Mouse (Mus musculus) neural tube, embryonic 12.5 days (tissue): ENCODE results near the gene Camkmt. TPM values are rescaled to one million over a fixed set of nuclear protein-coding genes. Genes with fewer than 3 reads are reported as not detected.
A peak's percentile ranks its signal among the peaks of the same experiment; 100 is the strongest.

ENCODE experiments used
- ATAC-seq: fragments of 200-750 bp; cut with Nextera tagmentation; 2 replicates; pipeline ENCODE4 v1.8.0; 2017; ENCODE audit warnings: low read depth, mild to moderate bottlenecking, moderate TSS enrichment, moderate library complexity; ENCODE audit not compliant: low FRiP score
- H3K27ac ChIP-seq: fragments of 300-500 bp; sonication (generic); 2 replicates; pipeline ENCODE4 v1.5.1; 2016
- H3K27me3 ChIP-seq: fragments of 300-500 bp; sonication (generic); replicated peaks from 2 replicates; pipeline ENCODE4 v1.6.1; 2016; ENCODE audit warnings: mild to moderate bottlenecking
- H3K36me3 ChIP-seq: fragments of 300-500 bp; sonication (generic); 2 replicates; pipeline ENCODE4 v1.6.1; 2016; ENCODE audit warnings: mild to moderate bottlenecking
- H3K4me1 ChIP-seq: fragments of 300-500 bp; sonication (generic); 2 replicates; pipeline ENCODE4 v1.6.1; 2016
- H3K4me2 ChIP-seq: fragments of 300-500 bp; sonication (generic); replicated peaks from 2 replicates; pipeline ENCODE4 v1.6.1; 2016; ENCODE audit warnings: mild to moderate bottlenecking
- H3K4me3 ChIP-seq: fragments of 300-500 bp; sonication (generic); 2 replicates; pipeline ENCODE4 v1.5.1; 2016
- H3K9ac ChIP-seq: fragments of 300-500 bp; sonication (generic); 2 replicates; pipeline ENCODE4 v1.6.1; 2016; ENCODE audit warnings: mild to moderate bottlenecking
- H3K9me3 ChIP-seq: fragments of 300-500 bp; sonication (generic); 2 replicates; pipeline ENCODE4 v1.6.1; 2016; ENCODE audit warnings: mild to moderate bottlenecking
- WGBS: fragments of 180-500 bp; shearing (Covaris S2); methylation state at CpG from one replicate; pipeline ENCODE4 v1.1.7; 2016; 5-methylcytosine and 5-hydroxymethylcytosine counted together
- polyA plus RNA-seq: library from polyadenylated mRNA; unstranded; fragments of >200 nt; fragmentation: Nextera tagmentation; extraction: Ambion mirVana; gene quantifications from 2 replicates; pipeline ENCODE4 v1.2.1, GENCODE M21; 2016

The Camkmt gene
- polyA plus RNA-seq, 1 experiment from 2014 or later, result 14.7 TPM

DNA sequence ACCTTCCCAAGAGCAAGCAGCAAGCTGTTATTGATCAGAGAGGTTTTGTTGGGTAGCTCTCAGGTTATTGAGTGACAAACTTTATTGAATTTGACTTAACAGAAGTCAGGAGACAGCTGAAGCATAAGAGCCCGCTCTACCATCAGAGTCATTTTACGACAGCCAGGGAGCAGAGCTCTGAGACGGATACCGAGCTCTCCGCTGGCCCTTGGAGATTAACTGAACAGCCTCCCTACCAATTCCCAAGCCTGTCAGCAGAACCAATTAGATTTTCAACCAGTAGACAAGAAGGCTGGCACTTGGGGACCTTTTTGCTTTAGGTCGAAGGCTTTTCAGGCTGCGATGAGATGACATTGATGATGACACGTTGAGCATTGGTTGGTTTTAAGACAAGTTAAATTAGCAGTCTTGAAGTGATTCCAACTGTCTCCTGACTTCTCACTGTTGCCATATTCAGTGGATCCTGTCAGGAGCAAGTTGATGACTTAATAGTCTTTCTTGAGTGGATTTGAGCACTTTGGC is 229.5 kb downstream of the Camkmt start:
- Histone ChIP-seq H3K27ac (no peak overlapping the region), H3K4me2 (no peak overlapping the region), H3K9me3 (no peaks in the 10 kb centered on the region), H3K36me3 (no peaks in the 10 kb centered on the region), H3K4me3 (no peak overlapping the region), H3K4me1 (no peaks in the 10 kb centered on the region), H3K9ac (no peak overlapping the region), H3K27me3 (no peaks in the 10 kb centered on the region)
- 73% methylated on average over 8 of the region's 8 CpGs for WGBS
- no peak for ATAC-seq

DNA sequence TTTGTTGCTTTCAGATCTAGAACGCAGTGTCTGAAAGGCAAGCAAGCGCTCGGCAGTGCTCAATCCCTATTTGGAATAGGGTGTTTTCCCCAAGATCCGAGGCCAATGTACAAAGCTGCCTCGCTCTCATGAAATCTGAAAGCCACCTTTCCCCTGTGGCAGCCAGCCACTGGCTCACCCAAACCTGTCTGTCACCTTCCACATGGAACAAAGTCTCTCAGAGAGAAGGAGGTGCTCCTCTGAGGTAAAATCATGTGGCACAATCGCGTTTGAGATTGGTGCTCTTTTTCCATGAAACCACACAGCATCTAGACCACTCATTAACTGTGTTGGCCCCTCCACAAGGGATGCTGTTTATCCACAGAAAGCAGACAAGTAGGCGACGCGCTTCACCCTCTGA is 238.5 kb downstream of the Camkmt start:
- WGBS, result 91% methylated on average over 10 of the region's 10 CpGs
- Histone ChIP-seq H3K4me2 (no peak overlapping the region), H3K9ac (no peak overlapping the region), H3K9me3 (no peaks in the 10 kb centered on the region), H3K36me3 (no peaks in the 10 kb centered on the region), H3K27ac (no peak overlapping the region), H3K4me3 (no peak overlapping the region), H3K27me3 (no peaks in the 10 kb centered on the region), H3K4me1 (no peaks in the 10 kb centered on the region)
- ATAC-seq, result no peak

DNA sequence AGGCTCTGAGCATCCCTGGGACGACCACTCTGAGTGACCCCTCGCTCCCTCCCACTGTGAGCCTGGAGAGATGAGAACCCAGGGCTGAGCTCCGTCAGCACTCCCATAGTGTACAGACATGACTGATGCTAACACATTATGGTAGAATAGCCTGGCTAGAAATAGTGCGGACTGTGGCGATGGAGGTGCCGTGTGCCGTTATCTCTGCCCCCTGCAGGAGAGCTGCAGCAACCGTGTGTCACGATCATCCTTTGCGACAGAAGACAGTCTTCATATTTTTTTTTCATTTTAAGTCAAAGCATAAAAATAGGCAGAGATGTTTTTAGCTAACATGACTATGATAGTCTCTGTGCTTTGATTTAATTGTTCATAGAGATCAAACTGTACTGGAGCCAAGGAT is 245.1 kb downstream of the Camkmt start:
- Histone ChIP-seq H3K4me1 (no peaks in the 10 kb centered on the region), H3K4me2 (no peak overlapping the region), H3K36me3 (no peaks in the 10 kb centered on the region), H3K9me3 (no peaks in the 10 kb centered on the region), H3K9ac (no peak overlapping the region), H3K27me3 (no peaks in the 10 kb centered on the region), H3K4me3 (no peak overlapping the region), H3K27ac (no peak overlapping the region)
- no peak for ATAC-seq
- 82% methylated on average over 10 of the region's 10 CpGs for whole genome bisulfite sequencing

DNA sequence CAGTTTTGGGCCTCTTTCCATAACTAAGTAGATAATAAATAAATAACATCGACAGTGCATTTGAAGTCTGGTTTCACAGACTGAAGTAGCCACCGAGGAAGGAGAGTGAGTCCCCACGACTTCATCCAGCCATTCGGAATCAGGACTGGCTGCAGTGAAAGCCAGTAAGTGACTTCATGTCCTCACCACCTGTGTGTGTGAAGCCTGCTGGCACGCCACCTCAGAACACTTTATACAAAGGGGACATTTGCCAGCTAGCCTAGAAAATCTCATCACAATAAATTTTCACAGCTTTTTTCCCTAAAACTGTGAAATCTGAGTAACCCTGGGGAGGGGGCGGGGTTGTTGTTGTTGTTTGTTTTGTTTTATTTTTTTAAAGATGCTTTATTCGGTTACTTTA is 247.3 kb downstream of the Camkmt start:
- no peak overlapping the region for H3K27ac ChIP-seq
- WGBS, result 81% methylated on average over 7 of the region's 7 CpGs
- H3K27me3 ChIP-seq, result no peaks in the 10 kb centered on the region
- H3K36me3 ChIP-seq, result no peaks in the 10 kb centered on the region
- H3K9me3 ChIP-seq, result no peaks in the 10 kb centered on the region
- no peak overlapping the region for H3K9ac ChIP-seq
- ATAC-seq, result no peak
- H3K4me2 ChIP-seq, result no peak overlapping the region
- peaks cover 3% of the 10 kb centered on the region; the same call in 1 of the 2 replicates for H3K4me1 ChIP-seq
- no peak overlapping the region for H3K4me3 ChIP-seq

DNA sequence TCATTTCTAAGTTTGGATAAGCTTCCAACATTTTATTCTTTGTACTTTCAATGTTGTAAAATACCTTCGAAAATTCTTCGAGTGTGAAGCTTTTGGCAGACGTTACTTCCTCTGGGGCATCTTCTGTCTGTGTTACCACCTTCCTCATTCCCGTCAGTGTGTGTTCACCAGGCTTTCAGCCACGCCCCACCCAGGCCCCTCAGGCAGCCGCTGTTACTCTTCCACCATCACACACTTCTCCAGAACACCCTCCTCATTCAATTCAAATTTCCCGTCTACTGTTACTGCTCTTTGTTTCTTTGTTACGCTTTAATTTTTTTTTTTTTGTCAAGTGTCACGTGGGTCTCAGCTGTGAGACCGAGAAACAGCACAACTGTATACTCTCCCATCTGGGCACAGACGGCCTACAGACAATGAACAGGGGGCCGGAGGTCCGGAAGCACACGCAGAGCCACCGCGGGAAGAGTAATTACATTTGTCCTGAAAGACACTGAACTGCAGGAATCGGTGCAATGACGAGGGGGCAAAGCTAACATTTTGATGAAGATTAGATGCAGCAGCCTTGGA is 250.9 kb downstream of the Camkmt start:
- no peak overlapping the region for H3K9ac ChIP-seq
- no peaks in the 10 kb centered on the region for H3K27me3 ChIP-seq
- WGBS, result 27% methylated on average over 18 of the region's 18 CpGs
- peak; percentile 82 for ATAC-seq
- H3K4me1 ChIP-seq, result peaks cover 3% of the 10 kb centered on the region; the same call in 1 of the 2 replicates
- H3K36me3 ChIP-seq, result no peaks in the 10 kb centered on the region
- H3K4me2 ChIP-seq, result peak overlapping the region; percentile 43
- H3K9me3 ChIP-seq, result no peaks in the 10 kb centered on the region
- H3K4me3 ChIP-seq, result no peak overlapping the region
- no peak overlapping the region for H3K27ac ChIP-seq

DNA sequence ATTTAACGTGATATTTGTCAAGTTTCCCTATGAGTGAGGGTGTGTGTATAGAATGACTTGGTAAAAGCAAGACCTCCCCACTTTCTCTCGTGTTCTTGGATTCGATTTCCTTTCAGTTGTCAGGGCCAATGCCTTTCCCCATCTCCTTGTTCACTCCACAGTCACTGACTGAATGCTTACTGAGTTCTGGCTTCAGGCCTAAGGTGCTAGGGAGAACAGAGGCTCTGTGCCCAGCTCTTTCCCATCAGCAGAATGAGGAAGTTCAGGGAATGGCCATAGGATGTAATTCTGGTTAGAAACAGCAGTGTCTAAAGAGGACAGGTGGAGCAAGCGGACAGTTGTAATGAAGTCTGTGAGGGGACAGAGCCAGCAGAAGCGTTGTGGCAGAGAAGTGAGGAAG is 252.1 kb downstream of the Camkmt start:
- Histone ChIP-seq H3K9ac (no peak overlapping the region), H3K9me3 (no peaks in the 10 kb centered on the region), H3K4me3 (no peak overlapping the region), H3K27me3 (no peaks in the 10 kb centered on the region), H3K4me2 (no peak overlapping the region), H3K27ac (no peak overlapping the region), H3K36me3 (no peaks in the 10 kb centered on the region), H3K4me1 (peaks cover 3% of the 10 kb centered on the region; the same call in 1 of the 2 replicates)
- 91% methylated on average over 5 of the region's 5 CpGs for WGBS
- ATAC-seq, result no peak

DNA sequence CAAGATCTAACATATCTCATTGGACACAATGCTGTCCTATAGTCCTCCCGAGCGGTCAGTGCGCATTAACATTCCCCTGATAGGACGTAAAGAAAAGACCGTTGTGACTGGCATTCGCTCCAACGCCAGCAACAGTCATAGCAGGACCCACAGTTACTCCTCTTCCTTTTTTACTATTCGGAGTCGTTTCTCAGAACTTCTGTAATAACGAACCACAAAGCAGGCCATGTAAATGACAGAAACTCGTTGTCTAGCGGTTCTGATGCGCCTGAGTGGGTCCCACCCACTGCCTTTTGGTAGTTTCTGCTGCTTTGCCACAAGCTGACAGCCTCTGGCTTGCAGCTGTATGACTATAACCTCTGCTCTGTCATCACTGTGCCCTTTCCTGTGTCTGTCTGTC is 253.1 kb downstream of the Camkmt start:
- ATAC-seq, result no peak
- Histone ChIP-seq H3K27me3 (no peaks in the 10 kb centered on the region), H3K4me1 (peaks cover 3% of the 10 kb centered on the region; the same call in 1 of the 2 replicates), H3K4me3 (no peak overlapping the region), H3K36me3 (no peaks in the 10 kb centered on the region), H3K9ac (no peak overlapping the region), H3K4me2 (no peak overlapping the region), H3K9me3 (no peaks in the 10 kb centered on the region), H3K27ac (no peak overlapping the region)
- 85% methylated on average over 13 of the region's 13 CpGs for WGBS

DNA sequence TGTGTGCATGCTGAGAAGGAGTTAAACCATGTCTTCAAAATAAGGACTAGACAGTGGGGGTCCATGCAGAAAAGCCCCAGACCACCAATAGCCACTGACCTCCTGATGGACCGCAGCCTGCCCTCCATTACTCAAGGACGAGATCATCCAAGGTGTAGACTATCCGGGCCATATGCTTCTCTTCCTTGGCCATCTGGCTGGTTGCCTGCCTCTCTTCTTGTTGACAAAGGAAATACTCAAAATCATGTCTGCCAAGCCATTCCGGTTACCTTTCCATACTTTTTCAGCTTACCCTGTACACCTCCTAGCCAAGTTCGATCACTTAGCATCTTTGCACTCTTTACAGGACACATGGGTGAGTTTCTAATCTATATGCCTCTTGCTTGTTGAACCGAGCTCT is 256.3 kb downstream of the Camkmt start:
- no peak overlapping the region for H3K27ac ChIP-seq
- H3K4me3 ChIP-seq, result no peak overlapping the region
- WGBS, result 86% methylated on average over 6 of the region's 6 CpGs
- no peak overlapping the region for H3K4me2 ChIP-seq
- no peaks in the 10 kb centered on the region for H3K4me1 ChIP-seq
- no peaks in the 10 kb centered on the region for H3K36me3 ChIP-seq
- H3K9ac ChIP-seq, result no peak overlapping the region
- H3K9me3 ChIP-seq, result no peaks in the 10 kb centered on the region
- H3K27me3 ChIP-seq, result no peaks in the 10 kb centered on the region
- no peak for ATAC-seq

DNA sequence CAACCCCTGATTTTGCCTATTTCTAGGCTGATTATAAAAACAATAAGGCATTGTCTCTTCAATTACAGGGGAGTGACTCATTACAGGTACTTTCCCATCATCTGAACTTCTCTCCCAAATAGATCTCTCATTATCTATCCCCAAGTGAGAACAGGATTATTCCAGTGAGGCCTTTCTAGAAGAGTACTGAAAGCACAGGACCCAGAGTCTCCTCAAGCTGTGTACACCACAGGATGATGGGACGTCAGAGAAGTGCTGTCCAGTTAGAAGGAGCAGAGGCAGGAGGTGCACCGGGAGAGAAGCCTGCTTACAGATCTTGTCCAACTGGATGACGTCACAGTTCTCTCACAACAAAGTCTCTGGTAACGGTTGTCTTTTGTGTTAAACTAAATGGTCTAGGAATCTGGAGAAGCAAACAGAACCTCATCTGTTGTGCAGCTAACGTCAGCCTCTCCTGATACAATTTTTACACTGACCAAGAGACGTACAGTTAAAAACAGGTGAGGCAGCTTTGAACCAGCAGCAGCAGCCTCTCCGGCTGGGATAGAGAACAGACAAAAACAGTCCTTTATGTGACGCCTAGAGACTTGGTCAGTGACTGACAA is 259.1 kb downstream of the Camkmt start:
- 62% methylated on average over 8 of the region's 8 CpGs for WGBS

DNA sequence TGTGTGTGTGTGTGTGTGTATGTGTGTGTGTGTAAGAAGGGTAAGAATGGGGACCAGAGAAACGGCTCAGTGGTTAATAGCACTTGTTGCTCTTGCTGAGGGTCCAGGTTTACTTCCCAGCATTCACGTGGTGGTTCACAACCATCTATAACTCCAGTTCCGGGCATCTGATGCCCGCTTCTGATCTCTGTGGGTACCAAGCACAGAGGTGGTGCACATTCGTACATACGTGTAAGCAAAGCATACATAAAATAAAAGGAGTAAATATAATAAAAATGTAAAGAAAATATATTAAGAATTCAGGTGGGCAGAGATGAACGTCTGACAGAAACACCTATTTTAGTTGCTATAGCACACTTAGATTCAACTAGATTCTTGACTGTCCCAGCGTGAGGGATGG is 260.9 kb downstream of the Camkmt start:
- Histone ChIP-seq H3K27me3 (no peaks in the 10 kb centered on the region), H3K9me3 (no peaks in the 10 kb centered on the region), H3K4me2 (no peak overlapping the region), H3K36me3 (no peaks in the 10 kb centered on the region), H3K4me3 (no peak overlapping the region), H3K4me1 (no peaks in the 10 kb centered on the region), H3K9ac (no peak overlapping the region), H3K27ac (no peak overlapping the region)
- ATAC-seq, result no peak
- 89% methylated on average over 8 of the region's 8 CpGs for WGBS

More for the DNA sequence above, 259.1 kb downstream of the Camkmt start:
- Histone ChIP-seq H3K36me3 (no peaks in the 10 kb centered on the region), H3K27ac (no peak overlapping the region), H3K9ac (no peak overlapping the region), H3K4me3 (no peak overlapping the region), H3K9me3 (no peaks in the 10 kb centered on the region), H3K4me1 (no peaks in the 10 kb centered on the region), H3K27me3 (no peaks in the 10 kb centered on the region), H3K4me2 (no peak overlapping the region)
- ATAC-seq, result no peak

DNA sequence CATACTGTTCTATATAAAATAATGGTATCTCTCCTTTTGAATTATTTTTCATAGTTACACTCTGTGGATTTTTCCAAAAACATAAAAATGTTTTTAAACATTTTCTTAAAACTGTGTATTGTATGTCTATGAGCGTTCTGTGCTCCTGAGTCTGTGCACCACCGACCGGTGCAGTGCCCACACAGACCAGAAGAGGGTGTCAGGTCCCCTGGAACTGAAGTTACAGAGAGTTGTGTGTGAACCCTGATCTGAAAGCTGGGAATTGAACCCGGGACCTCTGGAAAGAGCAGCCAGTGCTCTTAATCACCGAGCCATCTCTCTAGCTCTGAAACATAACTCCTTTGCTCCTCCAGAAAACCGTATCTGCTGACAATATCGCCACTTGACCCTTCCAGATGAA is 262.4 kb downstream of the Camkmt start:
- Histone ChIP-seq H3K4me2 (no peak overlapping the region), H3K9ac (no peak overlapping the region), H3K27ac (no peak overlapping the region), H3K27me3 (no peaks in the 10 kb centered on the region), H3K9me3 (no peaks in the 10 kb centered on the region), H3K4me1 (no peaks in the 10 kb centered on the region), H3K36me3 (no peaks in the 10 kb centered on the region), H3K4me3 (no peak overlapping the region)
- no peak for ATAC-seq
- WGBS, result 82% methylated on average over 7 of the region's 7 CpGs

DNA sequence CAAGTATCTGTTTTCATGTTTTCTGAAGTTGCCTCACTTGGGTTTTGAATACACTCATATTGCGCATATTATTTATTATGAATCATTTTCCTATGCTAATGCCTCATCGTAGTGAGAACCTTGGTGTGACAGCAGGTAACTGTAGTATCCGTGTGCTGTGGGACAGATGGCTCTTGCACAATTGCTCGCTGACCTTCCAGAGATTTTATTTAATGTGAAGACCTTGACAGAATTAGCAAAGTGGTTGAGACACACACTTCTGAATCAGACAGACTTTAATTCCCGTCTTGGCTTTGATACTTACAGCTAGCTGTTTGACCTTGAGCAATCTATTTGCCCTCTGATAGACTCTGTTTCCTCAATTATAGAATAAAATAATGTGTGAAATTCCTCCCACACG is 262.8 kb downstream of the Camkmt start:
- Histone ChIP-seq H3K27ac (no peak overlapping the region), H3K4me2 (no peak overlapping the region), H3K9ac (no peak overlapping the region), H3K4me3 (no peak overlapping the region), H3K9me3 (no peaks in the 10 kb centered on the region), H3K4me1 (no peaks in the 10 kb centered on the region), H3K27me3 (no peaks in the 10 kb centered on the region), H3K36me3 (no peaks in the 10 kb centered on the region)
- no peak for ATAC-seq
- WGBS, result 91% methylated on average over 6 of the region's 6 CpGs

DNA sequence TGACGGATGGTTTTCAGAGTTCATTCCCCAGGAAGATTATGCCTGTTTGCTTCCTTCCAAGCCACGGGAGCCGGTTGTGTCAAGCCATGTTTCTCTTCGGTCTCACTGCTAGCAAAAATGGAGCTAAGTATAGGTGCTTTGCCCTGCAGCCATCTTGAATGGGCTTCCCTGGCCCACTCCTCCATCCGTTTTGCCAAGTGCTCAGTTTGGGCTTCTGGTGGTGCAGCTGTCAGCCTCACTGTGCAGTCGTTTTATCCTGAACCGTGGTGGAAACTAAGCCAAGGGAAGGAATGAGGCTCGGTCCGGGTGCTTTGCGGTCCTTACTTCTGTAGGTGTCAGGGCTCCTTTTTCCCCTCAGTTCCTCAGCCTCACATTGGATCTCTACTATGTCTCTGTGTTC is 263.3 kb downstream of the Camkmt start:
- no peak overlapping the region for H3K4me2 ChIP-seq
- no peak overlapping the region for H3K9ac ChIP-seq
- H3K27ac ChIP-seq, result no peak overlapping the region
- H3K9me3 ChIP-seq, result no peaks in the 10 kb centered on the region
- H3K4me3 ChIP-seq, result no peak overlapping the region
- H3K27me3 ChIP-seq, result no peaks in the 10 kb centered on the region
- no peaks in the 10 kb centered on the region for H3K4me1 ChIP-seq
- H3K36me3 ChIP-seq, result no peaks in the 10 kb centered on the region
- 86% methylated on average over 10 of the region's 10 CpGs for WGBS
- no peak for ATAC-seq
